12 mouse cellular contexts compared by ENCODE assay signal in the genomic region with DNA sequence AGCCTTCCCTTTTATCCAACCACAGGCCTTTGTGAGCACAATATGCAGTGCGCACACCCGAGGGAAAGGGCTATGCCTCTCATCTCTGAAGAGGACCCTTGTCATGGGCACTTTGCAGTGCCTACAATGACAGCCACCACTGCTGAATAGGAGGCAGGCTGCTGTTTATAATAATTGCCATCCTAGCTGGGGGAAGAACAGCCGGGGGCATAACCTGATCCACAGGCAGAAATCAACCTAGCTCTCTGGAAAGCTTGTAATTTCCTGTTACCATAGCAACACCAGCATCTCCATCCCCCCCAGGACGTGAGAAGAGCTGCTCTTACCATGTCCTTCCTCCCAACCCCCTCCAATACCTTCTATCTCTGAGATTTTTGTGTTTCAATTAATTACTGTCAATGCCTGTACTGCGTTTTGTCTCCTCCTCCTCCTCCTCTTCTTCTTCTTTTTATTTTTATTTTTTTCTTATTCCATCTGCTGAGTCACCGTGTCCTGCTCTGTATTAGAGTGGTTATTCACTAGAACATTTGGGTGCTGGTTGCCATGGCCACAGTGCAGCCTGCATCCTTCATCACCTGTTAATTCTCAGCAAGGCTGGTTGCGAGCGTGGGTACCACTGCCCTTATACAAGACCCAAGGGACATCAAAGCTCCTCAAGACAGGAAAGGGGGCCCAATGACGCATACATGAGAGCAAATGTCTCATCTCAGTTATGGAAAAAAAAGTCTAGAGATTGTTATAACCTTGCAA. TPM values are rescaled to one million over a fixed set of nuclear protein-coding genes. Genes with fewer than 3 reads are reported as not detected.
DNase-seq lines count a peak whose midpoint lies in the region; ATAC-seq and TF ChIP-seq lines count a peak whose summit lies in the region.
"Had no signal": no experiment of that assay in that cellular context is flagged by ENCODE, and none has a peak within 500 bp of the region (broad histone marks: within the 10 kb centered on the region; RNA-seq: fewer than 3 reads in every experiment).

No protein-coding gene starts in this region.

- ATAC-seq in forebrain, embryonic 16.5 days: peak; percentile 81

- TF ChIP-seq POLR2A in kidney, adult 2 months (IDR thresholded peaks at IDR 0.05; ENCODE audit: low read depth, low read length): no peak

- no peaks in the 10 kb centered on the region for H3K27me3 ChIP-seq in forebrain, embryonic 16.5 days (replicated peaks; ENCODE audit: control insufficient read depth, insufficient read depth, low read length)
- no peaks in the 10 kb centered on the region for H3K27me3 ChIP-seq in kidney, adult 2 months (replicated peaks; ENCODE audit: control insufficient read depth, insufficient read depth, low read length)

- H3K9me3 ChIP-seq in forebrain, embryonic 16.5 days (ENCODE audit: control insufficient read depth, low read length): no peaks in the 10 kb centered on the region
- H3K9me3 ChIP-seq: limb, embryonic 10.5 days had no signal

- no peaks in the 10 kb centered on the region for H3K36me3 ChIP-seq in forebrain, embryonic 16.5 days (ENCODE audit: control insufficient read depth, insufficient read depth)
- no peaks in the 10 kb centered on the region for H3K36me3 ChIP-seq in kidney, adult 2 months (ENCODE audit: control insufficient read depth, insufficient read depth, low read length)
- H3K36me3 ChIP-seq: limb, embryonic 10.5 days had no signal

- no peak overlapping the region for H3K4me3 ChIP-seq in forebrain, embryonic 16.5 days (replicated peaks; ENCODE audit: low read length)
- H3K4me3 ChIP-seq in kidney, adult 2 months (ENCODE audit: insufficient read depth, low read depth, low read length): no peak overlapping the region
- H3K4me3 ChIP-seq: limb, embryonic 10.5 days had no signal

- DNase-seq in left cerebral cortex, adult 18-20 months (ENCODE audit: low spot score in 2 of 2): peak; percentile 31 to 57
- no peak for DNase-seq in left cerebral cortex, postnatal 4 days
- peak; percentile 65 to 78 for DNase-seq in left cerebral cortex, postnatal 14 days (ENCODE audit: low spot score in 2 of 2)
- peak; percentile 51 for DNase-seq in right cerebral cortex, postnatal 14 days
- no peak for DNase-seq in kidney, postnatal 25 days
- DNase-seq in kidney, adult 2 months: no peak
- no peak for DNase-seq in heart, adult 18-20 months
- DNase-seq: gastrocnemius, postnatal 10 days; heart, postnatal 36 days had no signal

- H3K4me1 ChIP-seq in forebrain, embryonic 16.5 days (replicated peaks; ENCODE audit: control insufficient read depth, insufficient read depth, low read length): peaks cover 23% of the 10 kb centered on the region
- no peaks in the 10 kb centered on the region for H3K4me1 ChIP-seq in kidney, adult 2 months (ENCODE audit: control insufficient read depth, insufficient read depth, low read length)

- intact Hi-C loops in left cerebral cortex, postnatal 4 days (cut with DNase I): no loop called here
- intact Hi-C loops in left cerebral cortex, postnatal 14 days (cut with DNase I): no loop called here

- H3K27ac ChIP-seq in forebrain, embryonic 16.5 days (ENCODE audit: low read length): peak overlapping the region; percentile 77
- H3K27ac ChIP-seq in kidney, adult 2 months (ENCODE audit: insufficient read depth, low read depth, low read length): no peak overlapping the region
- H3K27ac ChIP-seq: limb, embryonic 10.5 days had no signal

- 38% methylated on average over 9 of the region's 9 CpGs for WGBS in forebrain, embryonic 16.5 days
- WGBS in kidney, adult 2 months: 66% methylated on average over 9 of the region's 9 CpGs

- TF ChIP-seq CTCF in kidney, adult 2 months (conservative IDR thresholded peaks at IDR 0.05; ENCODE audit: insufficient read depth, insufficient read length, low read depth, low read length): no peak

- no peak overlapping the region for H3K9ac ChIP-seq in forebrain, embryonic 16.5 days (replicated peaks; ENCODE audit: low read depth, low read length)

- H3K4me2 ChIP-seq in forebrain, embryonic 16.5 days (ENCODE audit: low read length): no peak overlapping the region

RNA-seq across cellular contexts. Expression of gene Gast, which starts 1.3 kb away (rescaled TPM):
- total RNA-seq in left cerebral cortex, adult 18-20 months (2021): not detected
- total RNA-seq in left cerebral cortex, postnatal 4 days (2021): not detected
- not detected in 2 replicates for polyA plus RNA-seq in forebrain, embryonic 16.5 days (2015; fragmentation: Nextera tagmentation; extraction: Ambion mirVana)
- not detected for total RNA-seq in left cerebral cortex, postnatal 14 days (2021)
- polyA plus RNA-seq in kidney, adult 2 months (2012; rRNA removed): not detected in 2 replicates
- total RNA-seq in heart, adult 18-20 months (2021): not detected
- total RNA-seq: gastrocnemius, postnatal 10 days; heart, postnatal 36 days had no signal
- polyA plus RNA-seq: limb, embryonic 10.5 days; lung, embryonic 16.5 days had no signal

RNA-seq across cellular contexts. Expression of gene Eif1, which starts 13.3 kb away (rescaled TPM):
- 100 to 1,000 TPM; 831 to 849 TPM for total RNA-seq in left cerebral cortex, adult 18-20 months (2021)
- 100 to 1,000 TPM; 642 to 677 TPM for total RNA-seq in left cerebral cortex, postnatal 4 days (2021)
- polyA plus RNA-seq in forebrain, embryonic 16.5 days (2015; fragmentation: Nextera tagmentation; extraction: Ambion mirVana): 1,243 and 1,295 TPM in 2 replicates
- 100 to 1,000 TPM; 803 to 821 TPM for total RNA-seq in left cerebral cortex, postnatal 14 days (2021)
- polyA plus RNA-seq in kidney, adult 2 months (2012; rRNA removed): 116 and 173 TPM in 2 replicates
- total RNA-seq in heart, adult 18-20 months (2021): 1,000 to 10,000 TPM; 1,847 to 1,982 TPM

RNA-seq across cellular contexts. Expression of gene Hap1, which starts 23.0 kb away (rescaled TPM):
- 100 to 1,000 TPM; 147 to 179 TPM for total RNA-seq in left cerebral cortex, adult 18-20 months (2021)
- 100 to 1,000 TPM in 1 of 2 experiments, 10 to 100 TPM in 1; 43.8 to 116 TPM for total RNA-seq in left cerebral cortex, postnatal 4 days (2021)
- polyA plus RNA-seq in forebrain, embryonic 16.5 days (2015; fragmentation: Nextera tagmentation; extraction: Ambion mirVana): 72.3 and 164 TPM in 2 replicates
- total RNA-seq in left cerebral cortex, postnatal 14 days (2021): 100 to 1,000 TPM in 1 of 2 experiments, 10 to 100 TPM in 1; 94.6 to 151 TPM
- polyA plus RNA-seq in kidney, adult 2 months (2012; rRNA removed): 3.0 and 3.6 TPM in 2 replicates
- total RNA-seq in heart, adult 18-20 months (2021): 1 to 10 TPM; 1.8 to 1.9 TPM

Comparison
In these comparisons a context has a peak if more than half of its experiments do, and no peak if none do; other contexts are left out.
1. DNase-seq: peak in left cerebral cortex, adult 18-20 months (2 of 2), left cerebral cortex, postnatal 14 days (2 of 2) and right cerebral cortex, postnatal 14 days (single experiment); none in left cerebral cortex, postnatal 4 days (single experiment), kidney, postnatal 25 days (0 of 2), kidney, adult 2 months (single experiment) and heart, adult 18-20 months (0 of 2).
2. RNA of gene Hap1, which starts 23.0 kb away (total RNA-seq): 147 to 179 TPM in left cerebral cortex, adult 18-20 months, 94.6 to 151 TPM in left cerebral cortex, postnatal 14 days and 43.8 to 116 TPM in left cerebral cortex, postnatal 4 days; 1.8 to 1.9 TPM in heart, adult 18-20 months; every median in the first group is over 10 times any median in the second.